Comparison of ENCODE assay signal across 26 mouse cellular contexts in the genomic region with DNA sequence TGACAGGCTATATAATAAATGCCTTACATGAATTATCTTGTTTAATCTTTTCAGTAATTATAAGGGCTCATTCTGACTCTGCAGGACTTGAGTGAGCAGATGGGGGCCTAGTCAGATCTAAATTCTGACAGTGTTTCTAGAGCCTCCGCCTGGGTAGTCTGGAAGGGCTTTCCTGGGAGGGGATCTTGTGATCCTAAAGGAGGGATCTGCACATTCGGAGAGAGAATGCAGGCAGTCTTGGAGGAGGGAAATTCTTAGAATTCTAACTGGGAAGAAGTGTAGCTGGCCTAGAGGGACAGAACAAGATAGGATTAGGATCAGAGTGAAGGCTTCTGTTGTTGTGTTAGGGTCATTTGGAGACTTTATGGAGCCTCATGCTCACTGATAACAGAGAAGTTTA. TPM values are rescaled to one million over a fixed set of nuclear protein-coding genes. Genes with fewer than 3 reads are reported as not detected.
DNase-seq lines count a peak whose midpoint lies in the region; ATAC-seq and TF ChIP-seq lines count a peak whose summit lies in the region.
"Had no signal": no experiment of that assay in that cellular context is flagged by ENCODE, and none has a peak within 500 bp of the region (broad histone marks: within the 10 kb centered on the region; RNA-seq: fewer than 3 reads in every experiment).

No protein-coding gene starts in this region.

- H3K4me3 ChIP-seq in liver, embryonic 11.5 days (ENCODE audit: low read depth, low read length): no peak overlapping the region
- H3K4me3 ChIP-seq in liver, postnatal 0 days (ENCODE audit: low read depth, low read length): no peak overlapping the region
- H3K4me3 ChIP-seq in brown adipose tissue, adult 24 weeks (ENCODE audit: insufficient read depth, low read depth, low read length): 0 out of 2 replicates have a peak overlapping the region, but pooled peaks have one; percentile 5
- H3K4me3 ChIP-seq in liver, embryonic 13.5 days (replicated peaks): 0 out of 2 replicates have a peak overlapping the region, but pooled peaks have one; percentile 2
- H3K4me3 ChIP-seq in limb, embryonic 10.5 days: no peak overlapping the region
- H3K4me3 ChIP-seq in kidney, embryonic 14.5 days (ENCODE audit: low read length): no peak overlapping the region
- H3K4me3 ChIP-seq: limb, embryonic 12.5 days; stomach, embryonic 15.5 days had no signal

- no peak for TF ChIP-seq CTCF in liver, postnatal 0 days (IDR thresholded peaks at IDR 0.05; ENCODE audit: low read depth)

- peak; percentile 52 for DNase-seq in heart, adult 11 months
- DNase-seq in heart, adult 18-20 months: no peak
- DNase-seq in liver, embryonic 11.5 days (ENCODE audit: low spot score): no peak
- DNase-seq in liver, postnatal 0 days: no peak
- DNase-seq in liver, embryonic 13.5 days: no peak
- DNase-seq in limb, embryonic 10.5 days (ENCODE audit: low spot score): no peak
- DNase-seq: adrenal gland, postnatal 25 days; B cell, adult 2 months; gastrocnemius, adult 2 months; heart, postnatal 36 days; kidney, adult 8-10 months; kidney, postnatal 25 days; lung, adult 18-20 months; lung, postnatal 14 days; retina, postnatal 1 day; thymus, adult 18-20 months; thymus, postnatal 4 days had no signal

- no peak for TF ChIP-seq EP300 in liver, postnatal 0 days (IDR thresholded peaks at IDR 0.05; ENCODE audit: low read depth)

- H3K9me3 ChIP-seq in liver, embryonic 11.5 days (ENCODE audit: control insufficient read depth, low read length): no peaks in the 10 kb centered on the region
- H3K9me3 ChIP-seq in liver, postnatal 0 days (ENCODE audit: low read length): no peaks in the 10 kb centered on the region
- no peaks in the 10 kb centered on the region for H3K9me3 ChIP-seq in liver, embryonic 13.5 days (replicated peaks)
- H3K9me3 ChIP-seq in limb, embryonic 10.5 days (replicated peaks): no peaks in the 10 kb centered on the region
- no peaks in the 10 kb centered on the region for H3K9me3 ChIP-seq in kidney, embryonic 14.5 days (ENCODE audit: control insufficient read depth, low read length)
- H3K9me3 ChIP-seq: embryonic facial prominence, embryonic 13.5 days; heart, embryonic 12.5 days; limb, embryonic 12.5 days; megakaryocyte, embryonic 14.5 days; stomach, embryonic 15.5 days had no signal

- no peak overlapping the region for H3K27ac ChIP-seq in liver, embryonic 11.5 days (ENCODE audit: low read depth, low read length)
- no peak overlapping the region for H3K27ac ChIP-seq in liver, postnatal 0 days (ENCODE audit: low read depth)
- H3K27ac ChIP-seq in brown adipose tissue, adult 24 weeks (replicated peaks; ENCODE audit: low read depth, low read length): no peak overlapping the region
- peak overlapping the region; percentile 37; the same call in 1 of the 2 replicates for H3K27ac ChIP-seq in liver, embryonic 13.5 days
- no peak overlapping the region for H3K27ac ChIP-seq in limb, embryonic 10.5 days
- H3K27ac ChIP-seq in kidney, embryonic 14.5 days (ENCODE audit: low read depth, low read length): no peak overlapping the region
- H3K27ac ChIP-seq: embryonic facial prominence, embryonic 13.5 days; limb, embryonic 12.5 days; stomach, embryonic 15.5 days had no signal

- H3K36me3 ChIP-seq in liver, embryonic 11.5 days (ENCODE audit: control insufficient read depth, insufficient read depth, low read length): no peaks in the 10 kb centered on the region
- no peaks in the 10 kb centered on the region for H3K36me3 ChIP-seq in liver, postnatal 0 days (replicated peaks; ENCODE audit: insufficient read depth, low read length)
- H3K36me3 ChIP-seq in liver, embryonic 13.5 days: no peaks in the 10 kb centered on the region
- no peaks in the 10 kb centered on the region for H3K36me3 ChIP-seq in limb, embryonic 10.5 days
- H3K36me3 ChIP-seq in kidney, embryonic 14.5 days (ENCODE audit: control insufficient read depth, insufficient read depth, low read length): no peaks in the 10 kb centered on the region
- H3K36me3 ChIP-seq: embryonic facial prominence, embryonic 13.5 days; heart, embryonic 12.5 days; limb, embryonic 12.5 days; stomach, embryonic 15.5 days had no signal

- H3K27me3 ChIP-seq in liver, embryonic 11.5 days (replicated peaks; ENCODE audit: control insufficient read depth, insufficient read depth, low read length): no peaks in the 10 kb centered on the region
- no peaks in the 10 kb centered on the region for H3K27me3 ChIP-seq in liver, postnatal 0 days (ENCODE audit: insufficient read depth, low read length)
- peaks cover 10% of the 10 kb centered on the region for H3K27me3 ChIP-seq in liver, embryonic 13.5 days
- peaks cover 17% of the 10 kb centered on the region for H3K27me3 ChIP-seq in limb, embryonic 10.5 days (ENCODE audit: low read depth, poor library complexity, severe bottlenecking)
- H3K27me3 ChIP-seq in kidney, embryonic 14.5 days (ENCODE audit: control insufficient read depth, insufficient read depth, low read length): no peaks in the 10 kb centered on the region
- H3K27me3 ChIP-seq: megakaryocyte, embryonic 14.5 days; stomach, embryonic 15.5 days had no signal

- WGBS in liver, embryonic 11.5 days: 49% methylated on average over 2 of the region's 2 CpGs
- WGBS in liver, postnatal 0 days (ENCODE audit: insufficient replicate concordance): 66% methylated on average over 2 of the region's 2 CpGs
- 62% methylated on average over 2 of the region's 2 CpGs for WGBS in liver, embryonic 13.5 days (ENCODE audit: insufficient replicate concordance)
- WGBS in limb, embryonic 10.5 days: 53% methylated on average over 2 of the region's 2 CpGs
- 79% methylated on average over 2 of the region's 2 CpGs for WGBS in kidney, embryonic 14.5 days

- H3K9ac ChIP-seq in liver, embryonic 11.5 days (ENCODE audit: low read depth, low read length): no peak overlapping the region
- no peak overlapping the region for H3K9ac ChIP-seq in liver, postnatal 0 days (replicated peaks)
- peak overlapping the region; percentile 14; the same call in 1 of the 2 replicates for H3K9ac ChIP-seq in liver, embryonic 13.5 days
- no peak overlapping the region for H3K9ac ChIP-seq in kidney, embryonic 14.5 days (ENCODE audit: low read depth, low read length)
- H3K9ac ChIP-seq: stomach, embryonic 15.5 days had no signal

- H3K4me1 ChIP-seq in liver, embryonic 11.5 days (replicated peaks; ENCODE audit: control insufficient read depth, insufficient read depth, low read length): peaks cover 35% of the 10 kb centered on the region
- peaks cover 33% of the 10 kb centered on the region for H3K4me1 ChIP-seq in liver, postnatal 0 days (ENCODE audit: insufficient read depth)
- H3K4me1 ChIP-seq in brown adipose tissue, adult 24 weeks (ENCODE audit: control insufficient read depth, insufficient read depth, insufficient read length, low read length): peaks cover 5% of the 10 kb centered on the region
- H3K4me1 ChIP-seq in liver, embryonic 13.5 days (replicated peaks): peaks cover 55% of the 10 kb centered on the region
- peaks cover 21% of the 10 kb centered on the region for H3K4me1 ChIP-seq in limb, embryonic 10.5 days
- H3K4me1 ChIP-seq in kidney, embryonic 14.5 days (ENCODE audit: control insufficient read depth, insufficient read depth, low read length): peaks cover 20% of the 10 kb centered on the region

- ATAC-seq in liver, embryonic 11.5 days (replicated peaks; ENCODE audit: low FRiP score): no peak
- no peak for ATAC-seq in liver, postnatal 0 days
- no peak for ATAC-seq in liver, embryonic 13.5 days (ENCODE audit: low read depth)
- ATAC-seq in kidney, embryonic 14.5 days (ENCODE audit: low FRiP score, low TSS enrichment): no peak
- ATAC-seq: inflammation-experienced regulatory T-cells, adult 6 months had no signal

- peak overlapping the region; percentile 95; the same call in 1 of the 2 replicates for H3K4me2 ChIP-seq in liver, embryonic 11.5 days
- no peak overlapping the region for H3K4me2 ChIP-seq in liver, postnatal 0 days (ENCODE audit: low read depth, low read length)
- 0 out of 2 replicates have a peak overlapping the region, but pooled peaks have one; percentile 17 for H3K4me2 ChIP-seq in liver, embryonic 13.5 days
- no peak overlapping the region for H3K4me2 ChIP-seq in kidney, embryonic 14.5 days (replicated peaks; ENCODE audit: low read depth, low read length)

RNA-seq across cellular contexts. Expression of gene Ptpra, which starts 2.2 kb away (rescaled TPM):
- 10 to 100 TPM; 40.9 to 47.9 TPM for total RNA-seq in heart, adult 18-20 months (2021)
- polyA plus RNA-seq in liver, embryonic 11.5 days (2014; fragmentation: Nextera tagmentation; extraction: Ambion mirVana): 66.2 and 69.7 TPM in 2 replicates
- polyA plus RNA-seq in liver, postnatal 0 days (2015; fragmentation: Nextera tagmentation; extraction: Ambion mirVana): 18.4 and 18.7 TPM in 2 replicates
- polyA plus RNA-seq in brown adipose tissue, adult 24 weeks (2012; ENCODE audit: insufficient read depth, insufficient read length, missing spikeins): 38.6 and 52.5 TPM in 2 replicates
- 29.9 and 34.8 TPM in 2 replicates for polyA plus RNA-seq in liver, embryonic 13.5 days (2015; fragmentation: Nextera tagmentation; extraction: Ambion mirVana)
- 73.2 and 85.5 TPM in 2 replicates for polyA plus RNA-seq in limb, embryonic 10.5 days (2016; fragmentation: Nextera tagmentation; extraction: Ambion mirVana)
- polyA plus RNA-seq in kidney, embryonic 14.5 days (2014; fragmentation: Nextera tagmentation; extraction: Ambion mirVana): 64.3 and 107 TPM in 2 replicates

RNA-seq across cellular contexts. Expression of gene Pced1a, which starts 27.8 kb away (rescaled TPM):
- 1 to 10 TPM; 4.5 to 7.0 TPM for total RNA-seq in heart, adult 18-20 months (2021)
- 7.6 and 7.8 TPM in 2 replicates for polyA plus RNA-seq in liver, embryonic 11.5 days (2014; fragmentation: Nextera tagmentation; extraction: Ambion mirVana)
- polyA plus RNA-seq in liver, postnatal 0 days (2015; fragmentation: Nextera tagmentation; extraction: Ambion mirVana): 3.8 TPM in 2 replicates
- polyA plus RNA-seq in brown adipose tissue, adult 24 weeks (2012; ENCODE audit: insufficient read depth, insufficient read length, missing spikeins): 6.9 and 10.4 TPM in 2 replicates
- 3.5 and 3.8 TPM in 2 replicates for polyA plus RNA-seq in liver, embryonic 13.5 days (2015; fragmentation: Nextera tagmentation; extraction: Ambion mirVana)
- 13.4 and 13.9 TPM in 2 replicates for polyA plus RNA-seq in limb, embryonic 10.5 days (2016; fragmentation: Nextera tagmentation; extraction: Ambion mirVana)
- polyA plus RNA-seq in kidney, embryonic 14.5 days (2014; fragmentation: Nextera tagmentation; extraction: Ambion mirVana): 13.0 and 15.0 TPM in 2 replicates

RNA-seq across cellular contexts. Expression of gene Vps16, which starts 28.1 kb away (rescaled TPM):
- 10 to 100 TPM; 26.4 to 28.1 TPM for total RNA-seq in heart, adult 18-20 months (2021)
- 69.6 and 80.5 TPM in 2 replicates for polyA plus RNA-seq in liver, embryonic 11.5 days (2014; fragmentation: Nextera tagmentation; extraction: Ambion mirVana)
- polyA plus RNA-seq in liver, postnatal 0 days (2015; fragmentation: Nextera tagmentation; extraction: Ambion mirVana): 19.4 and 22.8 TPM in 2 replicates
- 28.7 and 31.8 TPM in 2 replicates for polyA plus RNA-seq in brown adipose tissue, adult 24 weeks (2012; ENCODE audit: insufficient read depth, insufficient read length, missing spikeins)
- 46.0 and 47.3 TPM in 2 replicates for polyA plus RNA-seq in liver, embryonic 13.5 days (2015; fragmentation: Nextera tagmentation; extraction: Ambion mirVana)
- polyA plus RNA-seq in limb, embryonic 10.5 days (2016; fragmentation: Nextera tagmentation; extraction: Ambion mirVana): 101 and 121 TPM in 2 replicates
- 72.3 and 79.2 TPM in 2 replicates for polyA plus RNA-seq in kidney, embryonic 14.5 days (2014; fragmentation: Nextera tagmentation; extraction: Ambion mirVana)

RNA-seq across cellular contexts. Expression of gene Tmem239, which starts 46.0 kb away (rescaled TPM):
- not detected for total RNA-seq in heart, adult 18-20 months (2021)
- not detected in 2 replicates for polyA plus RNA-seq in liver, embryonic 11.5 days (2014; fragmentation: Nextera tagmentation; extraction: Ambion mirVana)
- not detected in 2 replicates for polyA plus RNA-seq in liver, postnatal 0 days (2015; fragmentation: Nextera tagmentation; extraction: Ambion mirVana)
- polyA plus RNA-seq in brown adipose tissue, adult 24 weeks (2012; ENCODE audit: insufficient read depth, insufficient read length, missing spikeins): not detected in 2 replicates
- polyA plus RNA-seq in liver, embryonic 13.5 days (2015; fragmentation: Nextera tagmentation; extraction: Ambion mirVana): not detected in 2 replicates
- polyA plus RNA-seq in limb, embryonic 10.5 days (2016; fragmentation: Nextera tagmentation; extraction: Ambion mirVana): not detected in 2 replicates
- not detected in 2 replicates for polyA plus RNA-seq in kidney, embryonic 14.5 days (2014; fragmentation: Nextera tagmentation; extraction: Ambion mirVana)
- total RNA-seq: adrenal gland, postnatal 25 days; common myeloid progenitor, adult 5-6 weeks; gastrocnemius, adult 2 months; heart, postnatal 36 days had no signal
- polyA plus RNA-seq: heart, embryonic 12.5 days; inflammation-experienced regulatory T-cells, adult 6 months; limb, embryonic 12.5 days; stomach, embryonic 15.5 days had no signal

RNA-seq across cellular contexts. Expression of gene 1700020A23Rik, which starts 47.2 kb away (rescaled TPM):
- not detected for total RNA-seq in heart, adult 18-20 months (2021)
- polyA plus RNA-seq in liver, embryonic 11.5 days (2014; fragmentation: Nextera tagmentation; extraction: Ambion mirVana): not detected in 2 replicates
- polyA plus RNA-seq in liver, postnatal 0 days (2015; fragmentation: Nextera tagmentation; extraction: Ambion mirVana): not detected in 2 replicates
- polyA plus RNA-seq in brown adipose tissue, adult 24 weeks (2012; ENCODE audit: insufficient read depth, insufficient read length, missing spikeins): not detected in 2 replicates
- polyA plus RNA-seq in liver, embryonic 13.5 days (2015; fragmentation: Nextera tagmentation; extraction: Ambion mirVana): not detected in 2 replicates
- not detected in 2 replicates for polyA plus RNA-seq in limb, embryonic 10.5 days (2016; fragmentation: Nextera tagmentation; extraction: Ambion mirVana)
- 0.40 TPM in 1 of 2 replicates, not detected in the other for polyA plus RNA-seq in kidney, embryonic 14.5 days (2014; fragmentation: Nextera tagmentation; extraction: Ambion mirVana)
- total RNA-seq: adrenal gland, postnatal 25 days; common myeloid progenitor, adult 5-6 weeks; gastrocnemius, adult 2 months; heart, postnatal 36 days had no signal
- polyA plus RNA-seq: embryonic facial prominence, embryonic 13.5 days; heart, embryonic 12.5 days; inflammation-experienced regulatory T-cells, adult 6 months; limb, embryonic 12.5 days; stomach, embryonic 15.5 days had no signal

Comparison
In these comparisons a context has a peak if more than half of its experiments do, and no peak if none do; other contexts are left out.
1. H3K4me2 ChIP-seq: peak in liver, embryonic 11.5 days (single experiment) and liver, embryonic 13.5 days (single experiment); none in liver, postnatal 0 days (single experiment) and kidney, embryonic 14.5 days (single experiment).
2. H3K4me3 ChIP-seq: peak in brown adipose tissue, adult 24 weeks (single experiment) and liver, embryonic 13.5 days (single experiment); none in liver, embryonic 11.5 days (single experiment), liver, postnatal 0 days (single experiment), limb, embryonic 10.5 days (single experiment) and kidney, embryonic 14.5 days (single experiment).